Mouse (Mus musculus): ENCODE measurements around the gene Cat. TPM values are rescaled to one million over a fixed set of nuclear protein-coding genes. Genes with fewer than 3 reads are reported as not detected.
A peak's percentile ranks its signal among the peaks of the same experiment; 100 is the strongest.

Gene Cat
- polyA plus RNA-seq (2015; fragmentation: Nextera tagmentation; extraction: Ambion mirVana), result 80.8 and 81.4 TPM in 2 replicates

DNA sequence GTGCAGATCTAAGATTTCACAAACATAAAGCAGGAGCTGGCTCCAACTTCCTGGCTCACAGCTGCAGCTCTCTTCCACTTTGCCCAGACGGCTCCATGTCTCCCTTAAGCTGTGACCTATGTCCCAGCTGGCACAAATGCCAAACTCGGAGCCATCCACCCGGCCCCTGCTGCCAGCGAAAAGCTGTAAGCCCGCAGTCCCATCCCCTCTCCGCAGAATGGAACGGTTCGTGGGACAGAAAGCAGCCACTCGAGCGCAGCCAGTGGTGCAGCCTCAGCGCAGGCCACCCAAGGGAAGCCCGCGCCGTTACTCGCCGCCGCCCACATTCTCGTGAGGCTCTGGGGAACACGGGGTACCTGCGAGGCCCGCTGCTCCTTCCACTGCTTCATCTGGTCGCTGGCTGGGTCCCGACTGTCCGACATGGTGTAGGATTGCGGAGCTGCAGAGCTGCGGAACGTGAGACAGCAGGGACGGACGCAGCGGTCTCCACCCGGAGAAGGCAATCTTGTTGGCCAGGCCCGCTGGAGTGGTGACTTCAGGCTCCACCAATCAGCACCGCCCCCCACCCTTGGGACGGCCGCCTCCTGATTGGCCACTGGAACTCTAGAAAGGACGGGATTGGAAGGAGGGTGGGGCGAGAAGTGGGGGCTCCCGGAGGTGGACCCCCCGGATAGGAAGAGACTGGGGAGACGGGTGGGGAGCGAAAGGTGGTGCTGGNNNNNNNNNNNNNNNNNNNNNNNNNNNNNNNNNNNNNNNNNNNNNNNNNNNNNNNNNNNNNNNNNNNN is at the start of gene Cat:
Gene Cat, minus strand, starts transcription at position 544 of the 785 bp plus-strand sequence.
- ATAC-seq, result peak; percentile 99
- WGBS, result under 1% methylated on average over 41 of the region's 41 CpGs

DNA sequence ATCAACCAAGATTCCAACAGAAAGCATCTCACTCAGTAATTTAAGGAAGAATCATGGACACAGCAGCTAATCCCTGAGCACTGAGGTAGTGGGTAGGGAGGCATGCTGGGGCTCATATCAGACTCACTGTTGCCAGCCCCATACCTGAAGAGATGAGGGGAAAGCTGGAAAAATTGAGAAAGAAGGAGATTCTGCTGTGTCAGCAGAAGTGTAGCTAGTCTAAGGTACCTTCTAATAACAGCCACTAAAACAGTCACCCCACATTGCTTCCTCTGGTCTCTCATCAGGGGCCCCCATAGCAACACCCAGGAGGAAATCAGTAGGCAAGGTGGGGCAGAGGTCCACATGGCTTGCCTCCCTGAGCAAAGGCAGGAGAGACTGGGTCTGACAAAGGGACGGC is 40.6 kb upstream of the Cat start:
- H3K27ac ChIP-seq, result no peak overlapping the region
- H3K9me3 ChIP-seq, result no peaks in the 10 kb centered on the region
- 93% methylated on average over 1 of the region's 1 CpGs for WGBS
- H3K4me3 ChIP-seq (replicated peaks), result no peak overlapping the region
- H3K4me2 ChIP-seq (replicated peaks), result no peak overlapping the region
- no peaks in the 10 kb centered on the region for H3K27me3 ChIP-seq
- no peak for ATAC-seq
- no peaks in the 10 kb centered on the region for H3K4me1 ChIP-seq (replicated peaks)
- H3K36me3 ChIP-seq, result no peaks in the 10 kb centered on the region
- H3K9ac ChIP-seq (replicated peaks), result no peak overlapping the region

More for the DNA sequence above, at the start of gene Cat:
- H3K4me3 ChIP-seq (replicated peaks), result peak within 1 kb of the TSS; percentile 71
- H3K27ac ChIP-seq, result peak within 1 kb of the TSS; percentile 95
- H3K36me3 ChIP-seq, result no peaks in the 10 kb centered on the region
- no peaks in the 10 kb centered on the region for H3K27me3 ChIP-seq
- H3K4me2 ChIP-seq (replicated peaks), result peak within 1 kb of the TSS; percentile 66
- peak within 1 kb of the TSS; percentile 89 for H3K9ac ChIP-seq (replicated peaks)
- H3K9me3 ChIP-seq, result no peaks in the 10 kb centered on the region
- peaks cover 30% of the 10 kb centered on the region for H3K4me1 ChIP-seq (replicated peaks)

GRCm38 (mm10) chr2:103516472-103516871 is 31.5 kb upstream of the Cat start:
- Histone ChIP-seq H3K4me2 (replicated peaks) (no peak overlapping the region), H3K27ac (no peak overlapping the region), H3K9ac (replicated peaks) (no peak overlapping the region), H3K9me3 (no peaks in the 10 kb centered on the region), H3K27me3 (no peaks in the 10 kb centered on the region), H3K4me3 (replicated peaks) (no peak overlapping the region), H3K36me3 (no peaks in the 10 kb centered on the region), H3K4me1 (replicated peaks) (no peaks in the 10 kb centered on the region)
- 72% methylated on average over 1 of the region's 1 CpGs for WGBS
- no peak for ATAC-seq

GRCm38 (mm10) chr2:103515513-103516180 is 30.7 kb upstream of the Cat start:
- Histone ChIP-seq H3K27me3 (no peaks in the 10 kb centered on the region), H3K27ac (no peak overlapping the region), H3K4me1 (replicated peaks) (no peaks in the 10 kb centered on the region), H3K9ac (replicated peaks) (no peak overlapping the region), H3K4me3 (replicated peaks) (no peak overlapping the region), H3K36me3 (no peaks in the 10 kb centered on the region), H3K9me3 (no peaks in the 10 kb centered on the region), H3K4me2 (replicated peaks) (no peak overlapping the region)
- WGBS, result 84% methylated on average over 6 of the region's 6 CpGs
- no peak for ATAC-seq

GRCm38 (mm10) chr2:103512066-103512795 is 27.3 kb upstream of the Cat start:
- Histone ChIP-seq H3K9me3 (no peaks in the 10 kb centered on the region), H3K4me3 (replicated peaks) (no peak overlapping the region), H3K27ac (no peak overlapping the region), H3K4me2 (replicated peaks) (no peak overlapping the region), H3K9ac (replicated peaks) (no peak overlapping the region), H3K36me3 (no peaks in the 10 kb centered on the region), H3K4me1 (replicated peaks) (no peaks in the 10 kb centered on the region), H3K27me3 (no peaks in the 10 kb centered on the region)
- no peak for ATAC-seq
- 91% methylated on average over 5 of the region's 5 CpGs for WGBS

DNA sequence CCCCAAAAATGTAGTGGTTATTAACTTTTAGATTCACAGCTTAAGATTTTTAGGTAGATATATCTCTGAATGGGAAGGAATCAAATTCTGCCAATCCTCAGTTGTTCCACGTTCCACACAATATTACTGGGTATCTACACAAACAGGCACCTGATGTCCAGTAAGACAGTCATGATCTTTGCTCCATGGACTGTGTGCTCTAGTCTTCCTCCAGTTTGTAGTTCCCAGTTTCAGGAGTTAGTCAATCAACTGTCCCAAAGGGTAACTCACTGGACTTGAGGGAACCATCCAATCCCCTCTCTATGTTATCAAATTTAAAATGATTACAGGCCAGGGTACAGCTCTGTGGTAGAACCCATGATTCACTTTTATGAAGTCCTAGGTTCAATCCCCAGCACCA is 26.7 kb upstream of the Cat start:
- no peaks in the 10 kb centered on the region for H3K9me3 ChIP-seq
- H3K9ac ChIP-seq (replicated peaks), result no peak overlapping the region
- no peak for ATAC-seq
- no peak overlapping the region for H3K4me3 ChIP-seq (replicated peaks)
- WGBS, result 91% methylated on average over 1 of the region's 1 CpGs
- no peaks in the 10 kb centered on the region for H3K27me3 ChIP-seq
- no peaks in the 10 kb centered on the region for H3K36me3 ChIP-seq
- no peak overlapping the region for H3K27ac ChIP-seq
- no peak overlapping the region for H3K4me2 ChIP-seq (replicated peaks)
- H3K4me1 ChIP-seq (replicated peaks), result no peaks in the 10 kb centered on the region

- no peaks in the 10 kb centered on the region for H3K9me3 ChIP-seq
- no peaks in the 10 kb centered on the region for H3K36me3 ChIP-seq
- H3K27me3 ChIP-seq, result no peaks in the 10 kb centered on the region
- no peak for ATAC-seq
- no peak overlapping the region for H3K27ac ChIP-seq
- no peak overlapping the region for H3K4me3 ChIP-seq (replicated peaks)
- no peak overlapping the region for H3K4me2 ChIP-seq (replicated peaks)
- H3K9ac ChIP-seq (replicated peaks), result no peak overlapping the region
- H3K4me1 ChIP-seq (replicated peaks), result no peaks in the 10 kb centered on the region
- 97% methylated on average over 1 of the region's 1 CpGs for WGBS
Observed at GRCm38 (mm10) chr2:103511042-103511441, 26.1 kb upstream of the Cat start.

- ATAC-seq, result no peak
- Histone ChIP-seq H3K27ac (no peak overlapping the region), H3K4me3 (replicated peaks) (no peak overlapping the region), H3K36me3 (no peaks in the 10 kb centered on the region), H3K9ac (replicated peaks) (no peak overlapping the region), H3K9me3 (0 out of 2 replicates have a peak, but pooled peaks cover 3% of the 10 kb centered on the region), H3K27me3 (no peaks in the 10 kb centered on the region), H3K4me1 (replicated peaks) (no peaks in the 10 kb centered on the region), H3K4me2 (replicated peaks) (no peak overlapping the region)
- WGBS, result 88% methylated on average over 1 of the region's 1 CpGs
Observed at GRCm38 (mm10) chr2:103507651-103508050, 22.7 kb upstream of the Cat start.

DNA sequence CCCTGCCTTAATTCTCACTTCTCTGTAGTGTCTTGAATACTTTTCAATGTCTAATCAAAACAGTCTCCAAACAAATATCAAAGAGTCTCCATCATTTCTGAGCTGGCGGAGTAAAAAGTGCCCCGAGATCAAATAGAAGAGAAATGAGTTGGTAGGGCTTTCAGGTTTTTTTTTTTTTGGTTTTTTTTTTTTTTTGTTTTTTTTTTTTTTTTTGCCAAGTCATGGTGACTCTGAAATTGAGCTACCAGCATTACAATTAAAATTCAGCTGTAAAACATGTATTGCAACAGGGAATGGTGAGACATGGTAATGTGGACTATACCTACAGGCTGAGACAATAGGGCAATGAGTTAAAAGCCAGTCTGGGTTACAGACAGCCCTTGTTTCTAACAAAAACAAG is 21.0 kb upstream of the Cat start:
- Histone ChIP-seq H3K4me2 (replicated peaks) (no peak overlapping the region), H3K4me3 (replicated peaks) (no peak overlapping the region), H3K27ac (no peak overlapping the region), H3K27me3 (no peaks in the 10 kb centered on the region), H3K36me3 (no peaks in the 10 kb centered on the region), H3K9me3 (0 out of 2 replicates have a peak, but pooled peaks cover 3% of the 10 kb centered on the region), H3K4me1 (replicated peaks) (no peaks in the 10 kb centered on the region), H3K9ac (replicated peaks) (no peak overlapping the region)
- ATAC-seq, result no peak
- 97% methylated on average over 2 of the region's 2 CpGs for WGBS

GRCm38 (mm10) chr2:103504463-103504862 is 19.5 kb upstream of the Cat start:
- WGBS, result 86% methylated on average over 1 of the region's 1 CpGs
- no peaks in the 10 kb centered on the region for H3K4me1 ChIP-seq (replicated peaks)
- no peaks in the 10 kb centered on the region for H3K27me3 ChIP-seq
- no peak for ATAC-seq
- H3K36me3 ChIP-seq, result no peaks in the 10 kb centered on the region
- H3K4me2 ChIP-seq (replicated peaks), result no peak overlapping the region
- no peak overlapping the region for H3K4me3 ChIP-seq (replicated peaks)
- no peak overlapping the region for H3K27ac ChIP-seq
- H3K9me3 ChIP-seq, result 0 out of 2 replicates have a peak, but pooled peaks cover 3% of the 10 kb centered on the region
- no peak overlapping the region for H3K9ac ChIP-seq (replicated peaks)

DNA sequence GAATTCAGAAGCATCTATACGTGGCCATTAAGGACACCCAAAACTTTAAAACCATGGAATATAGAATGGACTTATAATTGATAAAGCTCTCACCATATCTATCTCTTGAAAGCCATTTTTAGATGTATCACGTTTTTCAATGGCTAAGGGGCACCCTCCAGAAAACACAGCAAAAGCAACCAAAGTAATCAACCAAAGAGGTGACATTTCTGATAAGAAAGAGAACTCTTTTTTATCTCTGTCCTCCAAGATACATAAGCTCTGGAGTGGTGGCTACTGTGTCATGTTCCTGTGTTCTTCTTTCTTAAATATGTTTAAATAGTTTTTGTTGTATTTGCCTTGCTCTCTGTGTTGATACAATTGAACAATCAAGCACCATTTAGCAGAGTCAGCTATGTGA is 15.8 kb upstream of the Cat start:
- no peak overlapping the region for H3K27ac ChIP-seq
- H3K9ac ChIP-seq (replicated peaks), result no peak overlapping the region
- 0 out of 2 replicates have a peak, but pooled peaks cover 3% of the 10 kb centered on the region for H3K9me3 ChIP-seq
- H3K27me3 ChIP-seq, result no peaks in the 10 kb centered on the region
- 79% methylated on average over 2 of the region's 2 CpGs for WGBS
- no peaks in the 10 kb centered on the region for H3K36me3 ChIP-seq
- H3K4me3 ChIP-seq (replicated peaks), result no peak overlapping the region
- no peak for ATAC-seq
- H3K4me1 ChIP-seq (replicated peaks), result no peaks in the 10 kb centered on the region
- H3K4me2 ChIP-seq (replicated peaks), result no peak overlapping the region
